In genomic region chr12:83145902-83146301, GRCm38 (mm10) we compare ENCODE assay signal across 19 mouse cellular contexts.
DNase-seq lines count a peak whose midpoint lies in the region; ATAC-seq and TF ChIP-seq lines count a peak whose summit lies in the region.
"Had no signal": no experiment of that assay in that cellular context is flagged by ENCODE, and none has a peak within 500 bp of the region (broad histone marks: within the 10 kb centered on the region; RNA-seq: fewer than 3 reads in every experiment).

No protein-coding gene starts in this region.

- H3K9me3 ChIP-seq in midbrain, postnatal 0 days (ENCODE audit: low read length), result no peaks in the 10 kb centered on the region
- no peaks in the 10 kb centered on the region for H3K9me3 ChIP-seq in midbrain, embryonic 11.5 days (ENCODE audit: control insufficient read depth, low read length)
- H3K9me3 ChIP-seq: embryonic facial prominence, embryonic 12.5 days; forebrain, embryonic 15.5 days; G1E; hindbrain, embryonic 13.5 days had no signal

- H3K4me2 ChIP-seq in midbrain, postnatal 0 days (ENCODE audit: low read depth, low read length, poor library complexity, severe bottlenecking), result no peak overlapping the region
- H3K4me2 ChIP-seq in midbrain, embryonic 11.5 days, result no peak overlapping the region
- H3K4me2 ChIP-seq: embryonic facial prominence, embryonic 12.5 days; forebrain, embryonic 15.5 days; hindbrain, embryonic 13.5 days had no signal

- TF ChIP-seq CTCF in midbrain, postnatal 0 days (IDR thresholded peaks at IDR 0.05), result no peak

- no peaks in the 10 kb centered on the region for H3K36me3 ChIP-seq in midbrain, postnatal 0 days (ENCODE audit: insufficient read depth, low read length)
- no peaks in the 10 kb centered on the region for H3K36me3 ChIP-seq in midbrain, embryonic 11.5 days (ENCODE audit: control insufficient read depth, insufficient read depth, low read length)
- H3K36me3 ChIP-seq: embryonic facial prominence, embryonic 12.5 days; forebrain, embryonic 15.5 days; G1E; hindbrain, embryonic 13.5 days had no signal

- no peaks in the 10 kb centered on the region for H3K4me1 ChIP-seq in midbrain, postnatal 0 days (ENCODE audit: insufficient read depth, low read length)
- no peaks in the 10 kb centered on the region for H3K4me1 ChIP-seq in midbrain, embryonic 11.5 days (ENCODE audit: control insufficient read depth, insufficient read depth, low read length)

- no peak overlapping the region for H3K4me3 ChIP-seq in midbrain, postnatal 0 days (ENCODE audit: low read depth, low read length)
- no peak overlapping the region for H3K4me3 ChIP-seq in midbrain, embryonic 11.5 days (ENCODE audit: low read depth, low read length)
- H3K4me3 ChIP-seq: embryonic facial prominence, embryonic 12.5 days; forebrain, embryonic 15.5 days; hindbrain, embryonic 13.5 days had no signal

- no peak for ATAC-seq in midbrain, postnatal 0 days (ENCODE audit: low FRiP score)
- no peak for ATAC-seq in midbrain, embryonic 11.5 days (ENCODE audit: low FRiP score)
- ATAC-seq: CD4-positive, CD25-positive, alpha-beta regulatory T cell, adult 4 months; forebrain, embryonic 15.5 days; intestine, embryonic 16.5 days had no signal

- H3K27ac ChIP-seq in midbrain, postnatal 0 days (ENCODE audit: low read depth, low read length), result no peak overlapping the region
- H3K27ac ChIP-seq in midbrain, embryonic 11.5 days (ENCODE audit: low read depth, low read length), result no peak overlapping the region
- H3K27ac ChIP-seq: embryonic facial prominence, embryonic 12.5 days; forebrain, embryonic 15.5 days had no signal

- 52% methylated on average over 3 of the region's 3 CpGs for WGBS in midbrain, postnatal 0 days
- 82% methylated on average over 3 of the region's 3 CpGs for WGBS in midbrain, embryonic 11.5 days

- H3K9ac ChIP-seq in midbrain, postnatal 0 days (replicated peaks; ENCODE audit: low read length, poor library complexity, severe bottlenecking), result no peak overlapping the region
- H3K9ac ChIP-seq in midbrain, embryonic 11.5 days (ENCODE audit: low read length), result no peak overlapping the region
- H3K9ac ChIP-seq: embryonic facial prominence, embryonic 12.5 days; forebrain, embryonic 15.5 days; hindbrain, embryonic 13.5 days had no signal

- H3K27me3 ChIP-seq in midbrain, postnatal 0 days (ENCODE audit: insufficient read depth, low read length), result no peaks in the 10 kb centered on the region
- H3K27me3 ChIP-seq in midbrain, embryonic 11.5 days (ENCODE audit: control insufficient read depth, insufficient read depth, low read length), result no peaks in the 10 kb centered on the region
- H3K27me3 ChIP-seq: embryonic facial prominence, embryonic 12.5 days; forebrain, embryonic 15.5 days; hindbrain, embryonic 13.5 days had no signal

- intact Hi-C loops in heart, postnatal 25 days (cut with DNase I), result no loop called here

- DNase-seq in gastrocnemius, adult 18-20 months (ENCODE audit: low spot score), result peak; percentile 36
- no peak for DNase-seq in gastrocnemius, postnatal 10 days
- peak; percentile 53 for DNase-seq in heart, adult 8-10 months (ENCODE audit: low spot score)
- DNase-seq in heart, postnatal 25 days (ENCODE audit: low spot score), result no peak
- peak; percentile 34 for DNase-seq in midbrain, postnatal 0 days (ENCODE audit: low spot score)
- no peak for DNase-seq in midbrain, embryonic 11.5 days (ENCODE audit: low spot score, missing footprints)
- peak; percentile 67 for DNase-seq in skeletal muscle tissue, adult 2 months (ENCODE audit: low read depth, low spot score)
- no peak for DNase-seq in urinary bladder, adult 18-20 months (ENCODE audit: low spot score in 2 of 2)
- DNase-seq: adrenal gland, adult 8-10 months; adrenal gland, postnatal 36 days; B cell, adult 2 months; cerebellum, adult 9-10 months; kidney, adult 2 months had no signal

Comparison
In these comparisons a context has a peak if more than half of its experiments do, and no peak if none do; other contexts are left out.
1. DNase-seq: peak in gastrocnemius, adult 18-20 months (single experiment), heart, adult 8-10 months (single experiment), midbrain, postnatal 0 days (single experiment) and skeletal muscle tissue, adult 2 months (single experiment); none in gastrocnemius, postnatal 10 days (single experiment), heart, postnatal 25 days (single experiment), midbrain, embryonic 11.5 days (single experiment) and urinary bladder, adult 18-20 months (0 of 2).